Mouse (Mus musculus) ES-E14 (cell line): Measurements from ENCODE around the gene Tnfrsf1b. TPM values are rescaled to one million over a fixed set of nuclear protein-coding genes. Genes with fewer than 3 reads are reported as not detected.

Experiments used
- DNase-seq: peaks from one replicate; pipeline ENCODE4 v3.0.0-alpha.2; 2013; ENCODE audit warnings: low read depth, low spot score
- H3K27ac ChIP-seq: 2 replicates; pipeline ENCODE4 v1.5.1; 2012; ENCODE audit warnings: low read depth, mild to moderate bottlenecking, low read length, moderate library complexity, mixed read lengths; ENCODE audit not compliant: poor library complexity, insufficient read depth, severe bottlenecking
- H3K36me3 ChIP-seq: 2 replicates; pipeline ENCODE4 v1.6.1; 2012; ENCODE audit warnings: mild to moderate bottlenecking, low read length, moderate library complexity, mixed read lengths; ENCODE audit not compliant: control insufficient read depth, poor library complexity, insufficient read depth, severe bottlenecking
- H3K4me1 ChIP-seq, 2 experiments: fragments of 150-350 bp in 1 of 2; sonication (generic) in 1 of 2; 2 replicates each; pipeline ENCODE4 v1.6.1; 2012; ENCODE audit warnings: low read length in 2 of 2, mild to moderate bottlenecking in 1 of 2, mixed read lengths in 1 of 2; ENCODE audit not compliant: control insufficient read depth in 2 of 2, insufficient read depth in 2 of 2, poor library complexity in 1 of 2
- H3K4me3 ChIP-seq, 2 experiments: fragments of 150-350 bp in 1 of 2; sonication (generic) in 1 of 2; 2 replicates each; pipeline ENCODE4 v1.5.1; 2012; ENCODE audit warnings: low read length in 2 of 2, low read depth in 1 of 2, mild to moderate bottlenecking in 1 of 2, mixed read lengths in 1 of 2; ENCODE audit not compliant: insufficient read depth in 1 of 2, poor library complexity in 1 of 2, severe bottlenecking in 1 of 2
- H3K9ac ChIP-seq: 2 replicates; pipeline ENCODE4 v1.6.1; 2012; ENCODE audit warnings: low read depth, mild to moderate bottlenecking, low read length, mixed read lengths; ENCODE audit not compliant: poor library complexity, insufficient read depth, severe bottlenecking
- H3K9me3 ChIP-seq: fragments of 150-350 bp; sonication (generic); 2 replicates; pipeline ENCODE4 v1.6.1; 2012; ENCODE audit warnings: low read depth, mild to moderate bottlenecking, low read length; ENCODE audit not compliant: control insufficient read depth, insufficient read depth
- CHD2 ChIP-seq: IDR thresholded peaks from 2 replicates; pipeline ENCODE4 v1.6.1; 2014; ENCODE audit warnings: mild to moderate bottlenecking, low read depth, low read length, inconsistent platforms
- HCFC1 ChIP-seq: IDR thresholded peaks from 2 replicates; pipeline ENCODE4 v1.6.1; 2012; ENCODE audit warnings: low read length, inconsistent platforms, borderline replicate concordance; ENCODE audit not compliant: insufficient read depth
- MAFK ChIP-seq: IDR thresholded peaks from 2 replicates; pipeline ENCODE4 v1.6.1; 2014; ENCODE audit warnings: mild to moderate bottlenecking, low read depth, low read length, inconsistent platforms; ENCODE audit not compliant: insufficient read depth
- ZC3H11A ChIP-seq: IDR thresholded peaks from 2 replicates; pipeline ENCODE4 v1.6.1; 2012; ENCODE audit warnings: low read depth, mild to moderate bottlenecking, inconsistent platforms, low read length, borderline replicate concordance
- ZNF384 ChIP-seq: IDR thresholded peaks from 2 replicates; pipeline ENCODE4 v1.6.1; 2012; ENCODE audit warnings: low read depth, low read length, inconsistent platforms
- in situ Hi-C, 2 experiments: fragments of 600-800 bp; cut with MboI; formaldehyde crosslinking; loops; one replicate each; pipeline ENCODE4 v1.15.1; 2025; ENCODE audit warnings: low sequenced_read_pairs in 2 of 2, inconsistent platforms in 1 of 2; ENCODE audit not compliant: unreplicated experiment in 2 of 2
- total RNA-seq: library from RNA; depleted of rRNA; stranded (reverse); fragments of 300-350 nt; gene quantifications from 2 replicates; pipeline ENCODE4 v1.2.3, GENCODE M21; 2012

Tnfrsf1b gene
- total RNA-seq, 1 experiment, result 4.3 TPM

DNA sequence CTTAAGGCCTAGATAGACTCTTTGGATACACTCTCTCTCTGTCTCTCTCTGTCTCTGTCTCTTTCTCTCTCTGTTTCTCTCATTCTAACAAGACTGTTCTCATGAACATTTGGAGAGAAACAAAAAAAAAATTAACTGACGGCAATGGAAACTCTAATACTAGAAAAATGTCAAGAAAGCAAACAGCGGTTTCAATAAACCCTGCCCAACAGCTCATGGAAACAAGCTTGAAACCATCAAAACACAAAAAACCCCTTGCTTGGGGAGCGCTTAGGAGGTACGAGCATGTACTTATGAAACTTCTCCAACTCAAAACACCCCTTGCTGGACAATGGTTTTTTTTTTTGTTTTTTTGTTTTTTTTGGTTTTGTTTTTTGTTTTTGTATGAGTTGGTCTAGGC, 38.0 kb upstream of the Tnfrsf1b start:
- in situ Hi-C loops, result loop anchor here (5.0 to 25.0 kb wide), 3 partner anchors 72 to 397 kb away; partner anchors contain the start of genes Dhrs3 (in 2 of the 2) and Vps13d (in 1 of the 2)
- no peaks in the 10 kb centered on the region for H3K4me1 ChIP-seq
- no peak overlapping the region for H3K27ac ChIP-seq

DNA sequence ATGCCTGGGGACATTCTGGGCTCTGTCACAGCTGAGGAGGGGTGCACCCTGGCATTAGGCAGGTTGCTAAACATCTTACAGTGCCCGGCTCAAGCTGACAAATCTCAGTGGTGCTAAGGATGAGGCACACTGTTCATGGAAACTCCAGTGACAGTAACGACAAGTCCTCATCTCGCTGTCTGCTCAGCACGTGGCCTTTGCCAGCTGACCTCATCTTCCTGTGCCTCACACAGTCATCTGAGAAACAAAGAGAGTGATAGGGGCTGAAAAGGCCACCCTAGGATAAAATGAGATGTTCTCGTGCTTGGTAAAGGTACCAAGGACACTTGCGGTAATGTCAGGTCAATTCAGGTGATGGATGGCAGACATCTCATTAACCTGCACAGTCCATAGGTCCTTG, 36.8 kb upstream of the Tnfrsf1b start:
- no peak for DNase-seq
- in situ Hi-C loops, result loop anchor here (5.0 to 25.0 kb wide), 3 partner anchors 71 to 396 kb away; partner anchors contain the start of genes Dhrs3 (in 2 of the 2) and Vps13d (in 1 of the 2)
- Histone ChIP-seq H3K27ac (no peak overlapping the region), H3K4me1 (peaks cover 0 to 3% of the 10 kb centered on the region in 2 experiments; a peak in 2 of 4 replicates), H3K4me3 (no peak overlapping the region), H3K9me3 (no peaks in the 10 kb centered on the region), H3K9ac (no peak overlapping the region), H3K36me3 (no peaks in the 10 kb centered on the region)
- TF ChIP-seq HCFC1 (no peak), ZNF384 (no peak)

More for the DNA sequence above, 38.0 kb upstream of the Tnfrsf1b start:
- TF ChIP-seq HCFC1 (no peak), MAFK (no peak), ZNF384 (no peak), ZC3H11A (no peak), CHD2 (no peak)
- Histone ChIP-seq H3K36me3 (no peaks in the 10 kb centered on the region), H3K4me3 (no peak overlapping the region), H3K9ac (no peak overlapping the region), H3K9me3 (no peaks in the 10 kb centered on the region)
- no peak for DNase-seq

DNA sequence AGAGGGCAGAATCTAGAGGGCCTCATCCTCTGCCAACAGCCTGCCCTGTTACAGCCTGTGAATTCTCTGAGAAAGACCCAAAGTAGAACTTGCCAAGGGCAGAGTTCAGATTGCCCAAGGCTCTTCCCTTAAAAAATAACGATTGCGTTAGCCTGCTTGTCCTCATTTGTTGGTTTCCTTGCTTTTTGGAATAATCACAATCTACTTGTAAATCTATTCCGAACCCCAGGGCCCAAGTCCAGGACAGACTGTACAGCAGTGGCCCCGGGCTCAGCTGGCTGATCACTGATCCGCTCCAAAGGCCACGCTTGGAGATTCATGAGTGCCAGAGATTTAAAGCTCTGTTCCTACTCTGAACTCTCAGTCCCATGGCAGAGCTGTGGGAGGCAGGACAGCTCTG, 34.3 kb upstream of the Tnfrsf1b start:
- no peak for DNase-seq
- no peak overlapping the region for H3K9ac ChIP-seq
- TF ChIP-seq MAFK (no peak), ZC3H11A (no peak), HCFC1 (no peak), CHD2 (no peak), ZNF384 (no peak)
- no peak overlapping the region for H3K4me3 ChIP-seq
- no peak overlapping the region for H3K27ac ChIP-seq
- no peaks in the 10 kb centered on the region for H3K36me3 ChIP-seq
- in situ Hi-C loops, result loop anchor here (5.0 to 25.0 kb wide), 3 partner anchors 69 to 394 kb away; partner anchors contain the start of genes Dhrs3 (in 2 of the 2) and Vps13d (in 1 of the 2)
- H3K4me1 ChIP-seq, result peaks cover 4 to 5% of the 10 kb centered on the region in 2 experiments
- no peaks in the 10 kb centered on the region for H3K9me3 ChIP-seq

DNA sequence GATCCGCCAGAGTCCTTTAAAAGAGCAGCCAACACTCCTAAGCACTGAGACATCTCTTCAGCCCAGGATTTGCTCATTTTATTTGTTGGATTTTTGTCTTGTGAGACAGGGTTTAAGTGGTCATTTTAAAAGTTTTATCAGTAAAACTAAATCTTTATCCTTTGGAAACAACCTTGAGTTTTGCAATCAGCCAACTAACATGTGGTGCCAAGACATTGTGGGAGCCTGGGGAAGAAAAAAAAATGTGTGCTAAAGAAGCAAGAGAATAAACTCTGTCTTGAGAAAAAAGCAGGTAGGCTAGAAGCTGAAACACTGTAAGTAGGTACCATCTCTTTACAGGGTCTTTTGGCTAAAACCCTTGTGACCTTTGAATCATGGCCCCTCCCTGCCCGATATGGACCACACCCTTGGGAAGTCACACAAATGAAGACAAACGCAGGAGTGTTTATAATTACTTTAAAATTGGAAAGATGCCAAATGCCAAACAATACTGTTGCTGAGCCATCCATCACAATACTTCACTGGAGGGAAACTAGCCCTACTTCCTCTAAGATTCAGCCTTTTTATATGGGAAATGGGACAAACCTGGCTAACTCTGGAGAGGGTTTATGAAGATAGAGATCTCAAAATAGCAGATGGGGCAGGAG, 32.2 kb upstream of the Tnfrsf1b start:
- TF ChIP-seq MAFK (no peak), CHD2 (no peak)
- Histone ChIP-seq H3K27ac (no peak overlapping the region), H3K4me1 (peaks cover 5 to 12% of the 10 kb centered on the region in 2 experiments), H3K4me3 (no peak overlapping the region), H3K36me3 (no peaks in the 10 kb centered on the region), H3K9ac (no peak overlapping the region), H3K9me3 (no peaks in the 10 kb centered on the region)
- no peak for DNase-seq
- in situ Hi-C loops, result loop anchor here (25.0 kb wide), 2 partner anchors 92 to 392 kb away; partner anchors contain the start of genes Dhrs3 (in 2 of the 2) and Vps13d (in 1 of the 2)
